In genomic region chr13:51647770-51648169, GRCm38 (mm10) we compare ENCODE assay signal across 8 mouse cellular contexts. TPM values are rescaled to one million over a fixed set of nuclear protein-coding genes. Genes with fewer than 3 reads are reported as not detected.
DNase-seq lines count a peak whose midpoint lies in the region; ATAC-seq and TF ChIP-seq lines count a peak whose summit lies in the region.

No protein-coding gene starts in this region.

- ATAC-seq in heart, embryonic 16.5 days (replicated peaks; ENCODE audit: extremely low read depth, insufficient read depth, low FRiP score): no peak
- no peak for ATAC-seq in forebrain, embryonic 13.5 days
- no peak for ATAC-seq in limb, embryonic 12.5 days (ENCODE audit: insufficient number of reproducible peaks, insufficient read depth, low FRiP score, low TSS enrichment, low read depth)
- ATAC-seq in erythroid progenitor cell, adult 5-6 weeks (replicated peaks; ENCODE audit: low FRiP score, poor library complexity, severe bottlenecking): no peak

- peaks cover 28% of the 10 kb centered on the region for H3K4me1 ChIP-seq in heart, embryonic 16.5 days (ENCODE audit: control insufficient read depth, insufficient read depth, low read length)
- peaks cover 58% of the 10 kb centered on the region for H3K4me1 ChIP-seq in E14TG2a.4 (replicated peaks; ENCODE audit: low read depth, low read length)
- peaks cover 47% of the 10 kb centered on the region for H3K4me1 ChIP-seq in forebrain, embryonic 13.5 days
- H3K4me1 ChIP-seq in limb, embryonic 12.5 days (replicated peaks): peaks cover 30% of the 10 kb centered on the region

- peak overlapping the region; percentile 54 for H3K4me3 ChIP-seq in heart, embryonic 16.5 days (ENCODE audit: low read length)
- H3K4me3 ChIP-seq in E14TG2a.4 (replicated peaks; ENCODE audit: low read length): peak overlapping the region; percentile 99
- H3K4me3 ChIP-seq in forebrain, embryonic 13.5 days: peak overlapping the region; percentile 78
- peak overlapping the region; percentile 76; the same call in 1 of the 2 replicates for H3K4me3 ChIP-seq in limb, embryonic 12.5 days (replicated peaks)

- H3K27me3 ChIP-seq in heart, embryonic 16.5 days (ENCODE audit: control insufficient read depth, insufficient read depth, low read length): no peaks in the 10 kb centered on the region
- H3K27me3 ChIP-seq in E14TG2a.4 (ENCODE audit: insufficient read depth, low read length): no peaks in the 10 kb centered on the region
- no peaks in the 10 kb centered on the region for H3K27me3 ChIP-seq in forebrain, embryonic 13.5 days
- no peaks in the 10 kb centered on the region for H3K27me3 ChIP-seq in limb, embryonic 12.5 days

- DNase-seq in heart, adult 11 months: no peak
- DNase-seq in adrenal gland, postnatal 4 days (ENCODE audit: low spot score in 2 of 2): no peak
- no peak for DNase-seq in layer of hippocampus, adult 11-12 months (ENCODE audit: low spot score)

- H3K36me3 ChIP-seq in heart, embryonic 16.5 days (ENCODE audit: control insufficient read depth, insufficient read depth): peaks cover 6% of the 10 kb centered on the region; the same call in 1 of the 2 replicates
- H3K36me3 ChIP-seq in E14TG2a.4 (ENCODE audit: insufficient read depth, low read length): peaks cover 49% of the 10 kb centered on the region
- H3K36me3 ChIP-seq in forebrain, embryonic 13.5 days (ENCODE audit: poor library complexity, severe bottlenecking): 0 out of 2 replicates have a peak, but pooled peaks cover under 1% of the 10 kb centered on the region
- peaks cover 13% of the 10 kb centered on the region; the same call in 1 of the 2 replicates for H3K36me3 ChIP-seq in limb, embryonic 12.5 days

- no peak for TF ChIP-seq CTCF in E14TG2a.4 (conservative IDR thresholded peaks at IDR 0.05; ENCODE audit: low read length)

- H3K9me3 ChIP-seq in heart, embryonic 16.5 days (replicated peaks; ENCODE audit: control insufficient read depth, low read length): no peaks in the 10 kb centered on the region
- H3K9me3 ChIP-seq in E14TG2a.4 (ENCODE audit: low read length): no peaks in the 10 kb centered on the region
- no peaks in the 10 kb centered on the region for H3K9me3 ChIP-seq in forebrain, embryonic 13.5 days (replicated peaks)
- no peaks in the 10 kb centered on the region for H3K9me3 ChIP-seq in limb, embryonic 12.5 days

- 93% methylated on average over 3 of the region's 3 CpGs for WGBS in heart, embryonic 16.5 days
- WGBS in forebrain, embryonic 13.5 days: 87% methylated on average over 3 of the region's 3 CpGs
- 96% methylated on average over 3 of the region's 3 CpGs for whole genome bisulfite sequencing in limb, embryonic 12.5 days

- H3K27ac ChIP-seq in heart, embryonic 16.5 days (ENCODE audit: low read length): no peak overlapping the region
- no peak overlapping the region for H3K27ac ChIP-seq in forebrain, embryonic 13.5 days
- no peak overlapping the region for H3K27ac ChIP-seq in limb, embryonic 12.5 days

- H3K4me2 ChIP-seq in heart, embryonic 16.5 days (ENCODE audit: low read depth, low read length): peak overlapping the region; percentile 72
- peak overlapping the region; percentile 66 for H3K4me2 ChIP-seq in forebrain, embryonic 13.5 days
- H3K4me2 ChIP-seq in limb, embryonic 12.5 days: peak overlapping the region; percentile 63

- peak overlapping the region; percentile 46 for H3K9ac ChIP-seq in heart, embryonic 16.5 days (ENCODE audit: low read length)
- peak overlapping the region; percentile 55 for H3K9ac ChIP-seq in forebrain, embryonic 13.5 days
- H3K9ac ChIP-seq in limb, embryonic 12.5 days (replicated peaks): no peak overlapping the region

RNA-seq across cellular contexts. Expression of gene Cks2, which starts 2.7 kb away (rescaled TPM):
- polyA plus RNA-seq in heart, embryonic 16.5 days (2015; fragmentation: Nextera tagmentation; extraction: Ambion mirVana): 231 and 263 TPM in 2 replicates
- 290 and 335 TPM in 2 replicates for polyA plus RNA-seq in forebrain, embryonic 13.5 days (2015; fragmentation: Nextera tagmentation; extraction: Ambion mirVana)
- 351 and 364 TPM in 2 replicates for polyA plus RNA-seq in limb, embryonic 12.5 days (2016; fragmentation: Nextera tagmentation; extraction: Ambion mirVana)
- 498 and 632 TPM in 2 replicates for total RNA-seq in erythroid progenitor cell, adult 5-6 weeks (2015; ENCODE audit: low replicate concordance)
- total RNA-seq in erythroid progenitor cell, adult 5-6 weeks (2017; ENCODE audit: low replicate concordance): 273 and 310 TPM in 2 replicates
- total RNA-seq in adrenal gland, postnatal 4 days (2021): 10 to 100 TPM; 49.0 to 49.5 TPM

RNA-seq across cellular contexts. Expression of gene Secisbp2, which starts 3.7 kb away (rescaled TPM):
- 29.3 and 30.2 TPM in 2 replicates for polyA plus RNA-seq in heart, embryonic 16.5 days (2015; fragmentation: Nextera tagmentation; extraction: Ambion mirVana)
- polyA plus RNA-seq in forebrain, embryonic 13.5 days (2015; fragmentation: Nextera tagmentation; extraction: Ambion mirVana): 36.1 and 38.0 TPM in 2 replicates
- polyA plus RNA-seq in limb, embryonic 12.5 days (2016; fragmentation: Nextera tagmentation; extraction: Ambion mirVana): 26.5 and 29.4 TPM in 2 replicates
- total RNA-seq in erythroid progenitor cell, adult 5-6 weeks (2015; ENCODE audit: low replicate concordance): 24.1 and 28.9 TPM in 2 replicates
- total RNA-seq in erythroid progenitor cell, adult 5-6 weeks (2017; ENCODE audit: low replicate concordance): 27.6 and 31.5 TPM in 2 replicates
- total RNA-seq in adrenal gland, postnatal 4 days (2021): 10 to 100 TPM; 23.4 to 32.4 TPM
